Mouse (Mus musculus) activated CD4-positive, CD25-positive, alpha-beta regulatory T cell, adult 4 months (primary cell): Measurements from ENCODE around the gene Iqcg. TPM values are rescaled to one million over a fixed set of nuclear protein-coding genes. Genes with fewer than 3 reads are reported as not detected.

Experiments
- ATAC-seq: one replicate; pipeline ENCODE4 v1.8.0; 2017
- polyA plus RNA-seq, 2 experiments: library from polyadenylated mRNA; unstranded; fragments of 100-300 nt; shearing (Covaris generic); gene quantifications; one replicate each; pipeline ENCODE4 v1.2.1; 2017

Gene Iqcg
- polyA plus RNA-seq, 2 experiments from 2014 or later: 0.88 to 1.2 TPM

GRCm38 (mm10) chr16:33049809-33050208, 6.2 kb downstream of the Iqcg start:
- ATAC-seq: no peak

- no peak for ATAC-seq
Observed at GRCm38 (mm10) chr16:33048686-33049085, 7.3 kb downstream of the Iqcg start.

DNA sequence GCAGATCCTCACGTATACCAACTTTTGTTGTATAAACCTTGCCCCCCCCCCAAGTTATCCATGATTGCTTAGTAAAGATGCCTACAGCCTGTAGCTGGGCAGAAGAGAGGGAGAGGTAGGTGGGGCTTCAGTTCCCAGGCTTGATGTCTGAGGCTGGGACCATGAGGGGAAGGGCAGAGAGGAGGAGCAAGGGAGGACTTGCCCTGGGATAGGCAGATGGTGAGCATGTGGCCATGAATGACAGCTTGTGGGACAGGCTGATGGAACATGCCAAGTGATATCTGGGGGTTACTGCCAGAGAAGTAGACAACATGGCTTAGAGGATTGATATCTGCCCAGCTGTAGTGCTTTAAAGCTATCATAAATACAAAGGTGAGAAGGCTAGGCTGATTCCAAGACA, 8.0 kb downstream of the Iqcg start:
- no peak for ATAC-seq

- peak; percentile 75 for ATAC-seq
Observed at GRCm38 (mm10) chr16:33043268-33043667, 12.8 kb downstream of the Iqcg start.

DNA sequence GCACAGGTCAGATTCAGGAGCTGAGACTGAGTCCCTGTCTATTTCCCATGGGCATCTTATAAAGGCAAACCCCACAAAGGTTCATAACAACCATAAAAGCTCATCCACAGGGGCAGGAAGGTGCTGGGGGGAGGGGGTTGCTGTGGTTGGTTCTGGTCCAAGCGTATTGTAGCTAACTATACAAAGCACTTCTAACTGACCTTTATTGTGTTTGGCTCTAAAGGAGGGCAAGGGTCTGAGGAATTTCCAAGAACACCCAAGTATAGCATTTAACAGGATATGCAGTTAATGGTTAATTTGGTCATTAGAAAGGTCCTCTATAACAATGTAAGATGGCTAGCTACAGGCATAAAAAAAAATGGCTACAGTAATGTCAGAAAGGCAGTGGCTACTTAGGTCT, 13.3 kb downstream of the Iqcg start:
- no peak for ATAC-seq

GRCm38 (mm10) chr16:33036006-33036405, 20.0 kb downstream of the Iqcg start:
- ATAC-seq: no peak

DNA sequence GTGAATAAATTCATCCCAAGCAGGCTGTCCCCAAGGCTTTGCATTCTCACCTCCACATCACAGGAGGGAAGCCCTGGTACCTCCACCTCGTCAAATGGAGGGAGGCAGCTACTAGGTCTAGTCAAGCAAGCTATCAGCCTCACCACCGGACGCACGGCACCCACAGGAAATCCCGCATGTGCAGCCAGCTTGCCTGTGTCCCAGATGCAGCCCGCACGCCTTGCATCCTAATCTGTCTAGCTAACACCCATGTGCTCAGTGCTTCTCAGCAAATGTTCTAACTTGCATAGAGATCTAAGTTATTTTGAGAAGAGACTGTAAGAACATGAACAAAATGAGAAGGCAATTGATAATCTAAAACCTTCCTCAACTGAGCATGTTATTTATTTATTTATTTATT, 29.7 kb downstream of the Iqcg start:
- no peak for ATAC-seq

GRCm38 (mm10) chr16:33024456-33025104, 31.4 kb downstream of the Iqcg start:
- no peak for ATAC-seq

- ATAC-seq: peak; percentile 49
Observed at GRCm38 (mm10) chr16:33023750-33024149, 32.3 kb downstream of the Iqcg start.

- no peak for ATAC-seq
Observed at GRCm38 (mm10) chr16:33021381-33021780, 34.6 kb downstream of the Iqcg start.

DNA sequence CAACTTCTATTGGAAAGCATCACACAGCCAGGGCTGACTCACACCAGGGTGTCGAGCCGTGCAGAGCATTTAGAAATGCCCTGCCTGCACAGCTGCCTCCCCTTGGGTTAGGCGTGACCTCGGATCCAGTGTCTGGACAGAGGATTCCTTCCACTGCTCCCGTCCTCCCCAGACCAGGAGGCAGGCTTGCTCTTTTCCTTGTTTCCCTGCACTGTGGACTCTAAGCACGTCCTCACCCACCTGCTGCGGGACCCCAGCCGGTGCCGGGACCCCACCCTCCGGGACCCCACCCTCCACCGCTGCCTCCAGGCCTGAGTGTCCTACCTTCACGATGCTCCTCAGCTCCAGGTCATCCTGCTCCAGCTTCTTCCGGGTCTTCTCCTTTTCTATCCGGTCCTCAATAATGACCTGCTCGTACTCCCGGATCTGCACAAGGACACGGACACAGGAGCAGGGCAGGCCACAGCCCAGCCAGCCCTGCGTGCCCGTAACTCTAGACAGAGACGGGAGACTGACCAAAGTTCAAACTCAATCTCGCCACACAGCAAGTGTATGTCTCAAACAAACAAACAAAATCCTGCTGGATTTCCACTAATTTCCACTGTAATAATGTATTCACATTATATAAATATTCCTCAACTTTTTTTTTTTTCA, 36.8 kb downstream of the Iqcg start:
- ATAC-seq: no peak

DNA sequence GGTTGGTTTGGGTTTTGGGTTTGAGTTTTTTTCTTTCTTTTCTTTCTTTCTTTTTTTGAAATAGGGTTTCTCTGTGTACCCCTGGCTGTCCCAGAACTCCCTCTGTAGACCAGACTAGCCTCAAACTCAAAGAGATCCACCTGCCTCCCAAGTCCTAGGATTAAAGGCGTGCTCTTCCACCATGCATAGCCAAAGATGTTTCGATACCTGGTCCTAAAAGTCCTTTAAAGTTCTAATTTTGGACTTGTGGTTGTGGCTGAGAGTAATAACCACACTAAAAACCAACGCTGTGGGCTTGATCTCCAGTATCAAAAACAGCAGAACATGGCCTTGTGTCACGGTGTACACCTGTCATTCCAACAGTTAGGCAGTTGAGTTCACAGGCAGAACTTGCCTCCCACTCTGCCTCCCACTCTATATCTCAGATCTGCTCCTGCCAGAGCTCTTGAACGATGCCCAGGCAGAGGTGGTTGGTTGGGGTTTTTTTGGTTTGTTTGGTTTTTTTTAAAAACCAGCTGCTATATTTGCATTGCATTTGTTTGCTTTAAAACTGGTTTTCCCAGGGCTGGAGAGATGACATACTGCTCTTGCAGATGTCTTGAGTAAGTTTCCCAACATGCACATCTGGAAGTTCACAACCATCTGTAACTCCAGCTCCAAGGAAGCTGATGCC, 38.2 kb downstream of the Iqcg start:
- no peak for ATAC-seq

- no peak for ATAC-seq
Observed at GRCm38 (mm10) chr16:33015986-33016385, 40.0 kb downstream of the Iqcg start.

DNA sequence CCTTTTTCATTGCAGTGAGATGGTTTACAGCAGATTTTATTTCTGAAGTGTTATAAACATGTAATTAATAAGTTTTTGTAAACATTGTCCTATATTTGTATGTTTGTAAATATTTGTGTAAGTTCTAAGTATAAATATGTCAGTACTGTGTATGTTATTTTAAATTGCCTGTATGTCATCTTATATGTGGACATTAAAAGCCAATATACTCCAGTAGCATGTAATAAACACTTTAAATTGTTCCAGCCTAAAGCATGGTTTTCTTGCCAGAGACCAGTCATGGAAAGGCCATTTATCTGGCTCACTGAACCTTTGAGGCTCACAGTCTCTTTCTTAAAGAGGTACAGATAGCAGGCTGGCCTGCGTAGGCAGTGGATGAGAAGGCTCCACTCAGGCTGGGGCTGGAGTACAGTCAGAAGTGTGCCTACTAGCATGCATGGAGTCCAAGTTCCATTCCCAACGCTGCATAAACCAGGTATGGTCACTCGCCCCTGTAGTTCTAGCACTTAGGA, 40.6 kb downstream of the Iqcg start:
- ATAC-seq: no peak

- ATAC-seq: no peak
Observed at GRCm38 (mm10) chr16:33014921-33015320, 41.1 kb downstream of the Iqcg start.

GRCm38 (mm10) chr16:33013801-33014200, 42.2 kb downstream of the Iqcg start:
- ATAC-seq: no peak

GRCm38 (mm10) chr16:33010166-33010565, 45.9 kb downstream of the Iqcg start:
- ATAC-seq: no peak

GRCm38 (mm10) chr16:33007436-33007835, 48.6 kb downstream of the Iqcg start:
- ATAC-seq: no peak

DNA sequence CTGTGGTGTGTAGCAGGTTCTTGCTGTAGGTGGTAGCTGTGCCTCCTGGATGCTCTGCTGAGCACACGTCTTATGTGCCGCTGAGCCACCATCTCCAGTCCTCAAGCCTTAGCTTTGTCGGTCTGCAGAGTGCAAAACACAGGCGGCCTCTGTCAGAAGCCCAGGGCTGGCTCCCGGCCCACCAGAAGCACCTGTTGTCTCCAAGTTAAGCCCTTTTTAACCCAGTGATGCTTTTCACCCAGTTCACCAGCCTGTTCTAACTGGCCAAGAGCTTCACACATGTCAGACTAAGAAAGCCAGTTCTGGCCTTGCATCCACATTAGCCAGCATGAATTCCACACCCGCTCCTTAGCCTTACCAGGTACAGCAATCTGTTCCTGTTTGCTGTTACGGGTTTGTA, 49.1 kb downstream of the Iqcg start:
- ATAC-seq: no peak

GRCm38 (mm10) chr16:33005216-33005615, 50.8 kb downstream of the Iqcg start:
- no peak for ATAC-seq

DNA sequence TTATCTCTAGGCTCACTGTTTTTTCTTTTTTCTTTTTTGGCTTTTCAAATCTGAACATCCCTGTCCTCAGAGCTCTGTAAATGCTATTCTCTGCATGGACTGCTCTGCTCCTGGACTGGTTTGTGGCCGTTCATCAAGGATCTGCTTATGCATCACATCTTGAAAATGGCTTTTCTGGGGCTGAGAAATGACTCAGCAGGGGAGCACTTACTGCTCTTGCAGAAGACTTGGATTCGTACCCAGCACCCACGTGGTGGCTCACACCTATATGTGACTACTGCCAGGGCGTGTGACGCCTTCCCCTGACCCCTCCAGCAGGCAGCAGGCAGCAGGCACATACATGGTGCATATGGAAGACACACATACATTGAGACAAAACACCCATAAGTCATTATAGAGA, 63.9 kb downstream of the Iqcg start:
- ATAC-seq: no peak

GRCm38 (mm10) chr16:32984631-32985030, 71.4 kb downstream of the Iqcg start:
- no peak for ATAC-seq

DNA sequence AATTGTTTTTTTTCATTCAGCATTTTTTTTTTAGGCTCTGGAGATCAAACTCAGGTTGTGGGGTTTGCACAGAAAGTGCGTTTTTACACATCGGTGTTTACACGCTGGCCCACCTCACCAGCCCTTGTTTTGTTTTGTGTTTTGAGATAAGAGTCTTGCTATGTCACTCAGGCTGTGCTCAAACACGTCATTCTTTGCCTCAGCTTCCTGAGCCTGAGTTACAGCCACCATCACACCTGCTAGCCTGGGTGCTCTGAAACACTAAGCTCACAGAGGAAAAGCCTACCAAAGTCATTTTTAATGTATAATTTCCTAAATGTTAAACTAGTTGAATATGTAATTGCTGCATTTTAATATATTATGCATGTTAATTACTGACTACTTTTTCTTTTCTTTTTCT, 74.6 kb downstream of the Iqcg start:
- ATAC-seq: no peak

DNA sequence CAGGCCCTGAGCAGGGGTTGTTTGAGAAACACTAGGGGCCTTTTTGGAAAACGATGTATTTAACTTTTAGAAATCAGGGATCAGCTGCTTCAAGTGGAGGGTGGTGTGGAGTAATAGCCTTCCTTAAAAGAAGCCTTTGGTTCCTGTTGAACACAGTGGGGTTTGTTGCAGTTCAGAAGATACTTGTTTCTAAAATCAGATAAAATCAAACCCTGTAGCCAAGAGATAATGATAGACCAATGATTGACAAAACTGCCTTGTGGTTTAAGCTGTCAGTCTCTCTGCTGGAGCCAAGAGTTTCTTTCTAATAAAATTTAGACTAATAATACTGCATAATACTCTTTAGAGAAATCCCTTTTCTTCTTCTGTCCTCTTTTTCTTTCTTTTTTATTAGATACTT, 75.8 kb downstream of the Iqcg start:
- ATAC-seq: no peak
